Comparison of ENCODE assay signal across 8 mouse cellular contexts in genomic region chr4:137085083-137085810, GRCm38 (mm10). TPM values are rescaled to one million over a fixed set of nuclear protein-coding genes. Genes with fewer than 3 reads are reported as not detected.
DNase-seq lines count a peak whose midpoint lies in the region; ATAC-seq and TF ChIP-seq lines count a peak whose summit lies in the region.
"Had no signal": no experiment of that assay in that cellular context is flagged by ENCODE, and none has a peak within 500 bp of the region (broad histone marks: within the 10 kb centered on the region; RNA-seq: fewer than 3 reads in every experiment).

No protein-coding gene starts in this region.

- peak; percentile 66 for TF ChIP-seq CTCF in layer of hippocampus, adult 2 months (conservative IDR thresholded peaks at IDR 0.05)
- peak in 1 of 3 experiments; percentile 26; a peak in 2 of 6 replicates for TF ChIP-seq CTCF in MEL (IDR thresholded peaks at IDR 0.05 in 2 of 3, conservative IDR thresholded peaks at IDR 0.05 in 1 of 3; ENCODE audit: control insufficient read depth in 1 of 3, insufficient read depth in 1 of 3, low read depth in 2 of 3, low read length in 3 of 3, poor library complexity in 1 of 3, severe bottlenecking in 1 of 3)

- H3K4me1 ChIP-seq in MEL (ENCODE audit: control insufficient read depth in 1 of 2, insufficient read depth in 2 of 2, low read length in 2 of 2), result no peaks in the 10 kb centered on the region
- peaks cover 10% of the 10 kb centered on the region; the same call in 1 of the 2 replicates for H3K4me1 ChIP-seq in liver, embryonic 13.5 days (replicated peaks)

- no peaks in the 10 kb centered on the region for H3K27me3 ChIP-seq in MEL (ENCODE audit: control insufficient read depth in 1 of 2, insufficient read depth in 2 of 2, low read length in 2 of 2)
- peaks cover 61% of the 10 kb centered on the region for H3K27me3 ChIP-seq in liver, embryonic 13.5 days

- H3K9me3 ChIP-seq in MEL (replicated peaks; ENCODE audit: insufficient read depth, low read length), result no peaks in the 10 kb centered on the region
- no peaks in the 10 kb centered on the region for H3K9me3 ChIP-seq in liver, embryonic 13.5 days (replicated peaks)
- H3K9me3 ChIP-seq: kidney, embryonic 15.5 days had no signal

- H3K9ac ChIP-seq in MEL (ENCODE audit: control insufficient read depth, low read depth, low read length, poor library complexity, severe bottlenecking), result no peak overlapping the region
- no peak overlapping the region for H3K9ac ChIP-seq in liver, embryonic 13.5 days
- H3K9ac ChIP-seq: kidney, embryonic 15.5 days had no signal

- 20% methylated on average over 18 of the region's 18 CpGs for WGBS in liver, embryonic 13.5 days (ENCODE audit: insufficient replicate concordance)

- no peak overlapping the region for H3K27ac ChIP-seq in layer of hippocampus, adult 2 months
- no peak overlapping the region for H3K27ac ChIP-seq in MEL (ENCODE audit: control insufficient read depth, low read depth, low read length)
- no peak overlapping the region for H3K27ac ChIP-seq in liver, embryonic 13.5 days
- H3K27ac ChIP-seq: kidney, embryonic 15.5 days had no signal

- no peak for TF ChIP-seq POLR2A in MEL (IDR thresholded peaks at IDR 0.05; ENCODE audit: control insufficient read depth in 1 of 2, insufficient read depth in 1 of 2, low read depth in 1 of 2, low read length in 2 of 2, poor library complexity in 1 of 2)

- no peak overlapping the region for H3K4me3 ChIP-seq in layer of hippocampus, adult 2 months
- no peak overlapping the region for H3K4me3 ChIP-seq in MEL (ENCODE audit: control insufficient read depth in 1 of 2, insufficient read depth in 1 of 2, low read depth in 2 of 2, low read length in 2 of 2)
- H3K4me3 ChIP-seq in liver, embryonic 13.5 days (replicated peaks), result no peak overlapping the region
- H3K4me3 ChIP-seq: kidney, embryonic 15.5 days had no signal

- no peaks in the 10 kb centered on the region for H3K79me2 ChIP-seq in MEL (ENCODE audit: control insufficient read depth, insufficient read depth, low read length, poor library complexity)

- peak; percentile 20; the same call in 1 of the 2 replicates for ATAC-seq in liver, embryonic 13.5 days (ENCODE audit: low read depth)
- ATAC-seq in monocyte, adult 5-6 weeks (replicated peaks; ENCODE audit: insufficient number of reproducible peaks, low FRiP score, low TSS enrichment, poor library complexity, severe bottlenecking), result no peak

- no peaks in the 10 kb centered on the region for H3K36me3 ChIP-seq in MEL (ENCODE audit: control insufficient read depth in 1 of 2, insufficient read depth in 2 of 2, low read length in 2 of 2)
- H3K36me3 ChIP-seq in liver, embryonic 13.5 days, result no peaks in the 10 kb centered on the region
- H3K36me3 ChIP-seq: kidney, embryonic 15.5 days had no signal

- H3K4me2 ChIP-seq in liver, embryonic 13.5 days, result no peak overlapping the region
- H3K4me2 ChIP-seq: kidney, embryonic 15.5 days had no signal

- no peak for DNase-seq in layer of hippocampus, adult 2 months (ENCODE audit: low spot score in 2 of 2)
- DNase-seq in layer of hippocampus, postnatal 25 days (ENCODE audit: extremely low spot score in 1 of 2, low spot score in 1 of 2), result no peak
- peak; percentile 12 for DNase-seq in MEL (ENCODE audit: low read depth, low spot score)
- peak; percentile 63 for DNase-seq in embryo, embryonic 11 days
- DNase-seq in liver, embryonic 13.5 days, result no peak
- no peak for DNase-seq in ovary, adult 18-20 months (ENCODE audit: low spot score)

- TF ChIP-seq RAD21 in MEL (IDR thresholded peaks at IDR 0.05; ENCODE audit: low read depth, low read length), result no peak

- TF ChIP-seq EP300 in MEL (IDR thresholded peaks at IDR 0.05; ENCODE audit: low read depth in 1 of 2, low read length in 2 of 2), result no peak

TF ChIP-seq in MEL, 35 proteins besides CTCF, POLR2A, EP300 and RAD21:
- TF ChIP-seq ZNF384 (IDR thresholded peaks at IDR 0.05; ENCODE audit: low read depth, low read length) (no peak), UBTF (IDR thresholded peaks at IDR 0.05; ENCODE audit: borderline replicate concordance, insufficient read depth, low read depth, low read length) (no peak), MEF2A (IDR thresholded peaks at IDR 0.05; ENCODE audit: extremely low read depth, insufficient replicate concordance, low read depth, low read length, poor library complexity, severe bottlenecking) (no peak), MXI1 (IDR thresholded peaks at IDR 0.05; ENCODE audit: low read depth, low read length) (no peak), TCF12 (IDR thresholded peaks at IDR 0.05; ENCODE audit: low read depth, low read length) (no peak), MAX (IDR thresholded peaks at IDR 0.05; ENCODE audit: low read length) (peak; percentile 63; the same call in 1 of the 2 replicates), USF1 (IDR thresholded peaks at IDR 0.05; ENCODE audit: low read depth, low read length) (peak; percentile 40; the same call in 1 of the 2 replicates)
TF ChIP-seq in MEL: peak in this region for 2.

RNA-seq across cellular contexts. Expression of gene Zbtb40, which starts 36.6 kb away (rescaled TPM):
- total RNA-seq in layer of hippocampus, adult 2 months (2021), result 10 to 100 TPM; 11.3 to 12.9 TPM
- 10 to 100 TPM in 1 of 2 experiments, 1 to 10 TPM in 1; 8.8 to 11.3 TPM for total RNA-seq in layer of hippocampus, postnatal 25 days (2021)
- total RNA-seq in MEL (2012; rRNA removed), result 8.6 and 9.6 TPM in 2 replicates
- 10 to 100 TPM in 1 of 2 experiments, not detected in 1; 14.4 TPM for polyA plus RNA-seq in MEL (2012; ENCODE audit: insufficient read depth in 1 of 2, insufficient read length in 2 of 2, low read depth in 1 of 2, low replicate concordance in 2 of 2, missing spikeins in 1 of 2)
- 1.5 TPM in 2 replicates for polyA plus RNA-seq in liver, embryonic 13.5 days (2015; fragmentation: Nextera tagmentation; extraction: Ambion mirVana)
- total RNA-seq in monocyte, adult 5-6 weeks (2017), result 5.5 to 12.1 TPM (median 9.0 TPM) in 3 replicates

Comparison
In these comparisons a context has a peak if more than half of its experiments do, and no peak if none do; other contexts are left out.
1. DNase-seq: peak in MEL (single experiment) and embryo, embryonic 11 days (single experiment); none in layer of hippocampus, adult 2 months (0 of 2), layer of hippocampus, postnatal 25 days (0 of 2), liver, embryonic 13.5 days (single experiment) and ovary, adult 18-20 months (single experiment).